Comparison of ENCODE assay signal across 8 mouse cellular contexts in the genomic region with DNA sequence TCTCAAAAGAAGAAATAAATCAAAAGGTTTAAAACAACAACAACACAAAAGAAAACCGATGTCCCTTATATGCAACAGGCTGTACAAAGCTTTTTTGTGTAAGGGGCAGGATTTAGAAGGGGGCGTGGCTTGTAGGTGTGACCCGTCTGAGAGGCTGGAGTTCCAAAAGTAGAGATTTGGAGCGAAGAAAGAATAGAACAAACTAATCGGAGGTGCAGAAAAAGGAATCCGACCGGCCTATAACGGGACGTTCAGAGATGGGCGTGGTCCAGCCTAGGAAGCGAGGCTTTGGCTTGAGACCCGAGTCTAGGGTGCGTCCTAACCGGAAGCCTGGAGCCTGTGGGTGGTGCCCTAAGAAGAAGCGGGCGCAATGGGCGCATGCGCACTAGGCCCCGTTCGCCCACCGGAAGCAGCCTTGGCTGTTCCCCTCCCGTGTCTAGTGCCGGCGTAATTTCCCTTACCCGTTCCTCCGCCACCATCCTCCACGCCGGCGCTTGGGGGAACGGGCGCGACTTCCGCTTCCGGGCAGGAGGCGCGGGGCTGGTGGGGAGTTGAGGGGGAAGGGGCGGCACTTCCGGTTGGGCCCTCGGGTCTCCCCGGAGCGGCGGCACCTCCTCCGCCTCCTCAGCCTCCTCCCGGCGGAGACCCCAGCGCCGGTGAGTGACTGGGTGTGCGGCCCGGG. TPM values are rescaled to one million over a fixed set of nuclear protein-coding genes. Genes with fewer than 3 reads are reported as not detected.
DNase-seq lines count a peak whose midpoint lies in the region; ATAC-seq lines count a peak whose summit lies in the region.

Gene Zfp865, plus strand, starts transcription at position 377 of the 682 bp plus-strand sequence.
Gene Ccdc106, plus strand, starts transcription at position 554 of the 682 bp plus-strand sequence.

- H3K27ac ChIP-seq in hindbrain, embryonic 13.5 days = peak within 1 kb of the TSS; percentile 95

- peaks cover 27% of the 10 kb centered on the region for H3K4me1 ChIP-seq in hindbrain, embryonic 13.5 days (replicated peaks)

- H3K36me3 ChIP-seq in hindbrain, embryonic 13.5 days = peaks cover 40% of the 10 kb centered on the region

- ATAC-seq in hindbrain, embryonic 13.5 days (ENCODE audit: low FRiP score) = peak; percentile 93

- no peaks in the 10 kb centered on the region for H3K9me3 ChIP-seq in hindbrain, embryonic 13.5 days

- H3K4me3 ChIP-seq in hindbrain, embryonic 13.5 days = peak within 1 kb of the TSS; percentile 79

- peak within 1 kb of the TSS; percentile 98 for H3K9ac ChIP-seq in hindbrain, embryonic 13.5 days

- H3K4me2 ChIP-seq in hindbrain, embryonic 13.5 days = peak within 1 kb of the TSS; percentile 88

- no peaks in the 10 kb centered on the region for H3K27me3 ChIP-seq in hindbrain, embryonic 13.5 days

- under 1% methylated on average over 48 of the region's 49 CpGs for WGBS in hindbrain, embryonic 13.5 days

- peak; percentile 99 for DNase-seq in NIH3T3 (ENCODE audit: low read depth)
- peak; percentile 99 for DNase-seq in cerebellum, postnatal 10 days
- DNase-seq in frontal cortex, postnatal 10 days (ENCODE audit: low spot score in 2 of 2) = peak; percentile 99
- peak; percentile 96 to 98 for DNase-seq in layer of hippocampus, postnatal 25 days (ENCODE audit: extremely low spot score in 1 of 2, low spot score in 1 of 2)
- DNase-seq in lung, postnatal 25 days (ENCODE audit: low spot score) = peak; percentile 99
- DNase-seq in retina, embryonic 14.5 days (ENCODE audit: low spot score) = peak; percentile 100
- peak; percentile 98 for DNase-seq in thymus, postnatal 4 days

RNA-seq across cellular contexts. Expression of gene Zfp865, which starts in this region (rescaled TPM):
- 5.8 and 6.0 TPM in 2 replicates for polyA plus RNA-seq in hindbrain, embryonic 13.5 days (2015; fragmentation: Nextera tagmentation; extraction: Ambion mirVana)
- 10 to 100 TPM; 33.0 to 41.3 TPM for total RNA-seq in layer of hippocampus, postnatal 25 days (2021)

RNA-seq across cellular contexts. Expression of gene Ccdc106, which starts in this region (rescaled TPM):
- 38.7 and 43.5 TPM in 2 replicates for polyA plus RNA-seq in hindbrain, embryonic 13.5 days (2015; fragmentation: Nextera tagmentation; extraction: Ambion mirVana)
- 10 to 100 TPM; 66.1 to 73.5 TPM for total RNA-seq in layer of hippocampus, postnatal 25 days (2021)

Comparison
In these comparisons a context has a peak if more than half of its experiments do, and no peak if none do; other contexts are left out.
1. Peak in every context shown above with its lines: DNase-seq, ATAC-seq, H3K4me3 ChIP-seq and H3K27ac ChIP-seq.